Mouse (Mus musculus) midbrain, embryonic 16.5 days (tissue): ENCODE results near the gene Mn1. TPM values are rescaled to one million over a fixed set of nuclear protein-coding genes. Genes with fewer than 3 reads are reported as not detected.

Experiments
- ATAC-seq: fragments of 200-750 bp; cut with Nextera tagmentation; 2 replicates; pipeline ENCODE4 v1.8.0; 2017; ENCODE audit warnings: moderate TSS enrichment
- H3K27ac ChIP-seq: fragments of 300-500 bp; sonication (generic); 2 replicates; pipeline ENCODE4 v1.5.1; 2014; ENCODE audit warnings: mild to moderate bottlenecking, low read length, mixed read lengths
- H3K27me3 ChIP-seq: fragments of 300-500 bp; sonication (generic); 2 replicates; pipeline ENCODE4 v1.6.1; 2014; ENCODE audit warnings: low read depth, low read length, mixed read lengths; ENCODE audit not compliant: control insufficient read depth, insufficient read depth
- H3K36me3 ChIP-seq: fragments of 300-500 bp; sonication (generic); 2 replicates; pipeline ENCODE4 v1.6.1; 2014; ENCODE audit warnings: mild to moderate bottlenecking, low read length, moderate library complexity, mixed read lengths; ENCODE audit not compliant: control insufficient read depth, insufficient read depth
- H3K4me1 ChIP-seq: fragments of 300-500 bp; sonication (generic); 2 replicates; pipeline ENCODE4 v1.6.1; 2014; ENCODE audit warnings: mild to moderate bottlenecking, low read length, mixed read lengths; ENCODE audit not compliant: control insufficient read depth, insufficient read depth
- H3K4me2 ChIP-seq: fragments of 300-500 bp; sonication (generic); 2 replicates; pipeline ENCODE4 v1.6.1; 2014; ENCODE audit warnings: mild to moderate bottlenecking, low read length, mixed read lengths
- H3K4me3 ChIP-seq: fragments of 300-500 bp; sonication (generic); 2 replicates; pipeline ENCODE4 v1.5.1; 2014; ENCODE audit warnings: low read depth, mild to moderate bottlenecking, low read length, moderate library complexity, mixed read lengths
- H3K9ac ChIP-seq: fragments of 300-500 bp; sonication (generic); 2 replicates; pipeline ENCODE4 v1.6.1; 2014; ENCODE audit warnings: low read depth, low read length, mixed read lengths
- H3K9me3 ChIP-seq: fragments of 300-500 bp; sonication (generic); replicated peaks from 2 replicates; pipeline ENCODE4 v1.6.1; 2014; ENCODE audit warnings: mild to moderate bottlenecking, low read length, mixed read lengths; ENCODE audit not compliant: control insufficient read depth, poor library complexity, severe bottlenecking
- WGBS: fragments of 180-500 bp; shearing (Covaris S2); extraction: QIAGEN DNeasy Blood & Tissue Kit; methylation state at CpG from one replicate; pipeline ENCODE4 v1.1.7; 2014; 5-methylcytosine and 5-hydroxymethylcytosine counted together
- polyA plus RNA-seq: library from polyadenylated mRNA; unstranded; fragments of >200 nt; fragmentation: Nextera tagmentation; extraction: Ambion mirVana; gene quantifications from 2 replicates; pipeline ENCODE4 v1.2.1, GENCODE M21; 2015

The Mn1 gene
- polyA plus RNA-seq, 1 experiment from 2014 or later: 50.3 TPM

- no peak for ATAC-seq
Measured at GRCm38 (mm10) chr5:111391485-111391884, 25.7 kb upstream of the Mn1 start.

DNA sequence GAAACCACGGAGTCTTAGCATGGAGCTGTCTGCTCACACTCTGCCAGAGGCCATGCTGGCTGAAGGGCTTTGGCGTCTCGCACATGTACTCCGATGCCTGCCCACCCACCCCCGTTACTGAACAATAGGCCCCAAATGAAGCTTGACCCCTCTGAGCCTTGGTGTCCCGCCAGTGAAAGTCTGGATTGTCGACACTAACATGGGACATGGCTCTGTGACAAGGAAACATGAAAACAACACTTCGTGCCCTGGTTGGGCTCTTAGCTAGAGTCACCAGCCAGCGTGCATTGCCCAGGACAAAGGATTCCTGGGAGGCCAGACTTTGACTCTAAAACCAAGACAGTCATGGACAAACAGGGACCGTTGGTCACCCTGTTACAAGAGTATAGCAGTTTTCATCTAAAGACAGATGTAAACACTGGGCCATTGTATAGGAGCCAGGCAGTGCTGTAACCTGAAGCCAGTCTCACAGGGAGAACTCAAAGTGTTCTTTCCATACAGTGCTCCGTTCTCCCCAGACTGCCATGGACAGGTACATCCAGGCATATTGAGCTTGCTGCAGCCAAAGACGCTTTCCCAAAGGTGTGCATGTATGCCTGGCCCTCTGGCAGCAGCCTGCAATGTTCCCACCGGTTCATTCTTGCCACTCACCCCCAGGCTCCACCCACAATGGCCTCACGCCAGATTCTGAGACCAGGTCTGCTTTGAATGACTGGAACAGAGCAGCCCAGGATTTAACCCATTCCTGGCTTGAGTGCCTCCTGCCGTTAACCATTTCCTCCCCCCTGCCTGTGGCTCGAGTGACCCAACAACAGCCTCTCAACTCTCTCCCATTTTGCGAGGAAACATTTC, 23.6 kb upstream of the Mn1 start:
- 7% methylated on average over 17 of the region's 17 CpGs for WGBS
- H3K27me3 ChIP-seq: no peaks in the 10 kb centered on the region
- H3K4me2 ChIP-seq: peak overlapping the region; percentile 45
- H3K4me1 ChIP-seq: peaks cover 28% of the 10 kb centered on the region
- H3K4me3 ChIP-seq: no peak overlapping the region; the same call in 1 of the 2 replicates
- ATAC-seq: peak; percentile 73
- H3K9ac ChIP-seq: peak overlapping the region; percentile 33; the same call in 1 of the 2 replicates
- H3K27ac ChIP-seq: peak overlapping the region; percentile 57
- H3K36me3 ChIP-seq: no peaks in the 10 kb centered on the region; the same call in 1 of the 2 replicates
- H3K9me3 ChIP-seq: no peaks in the 10 kb centered on the region

More at GRCm38 (mm10) chr5:111391485-111391884, 25.7 kb upstream of the Mn1 start:
- H3K9ac ChIP-seq: no peak overlapping the region
- peaks cover 25% of the 10 kb centered on the region for H3K4me1 ChIP-seq
- no peaks in the 10 kb centered on the region for H3K27me3 ChIP-seq
- no peaks in the 10 kb centered on the region; the same call in none of the 2 replicates for H3K36me3 ChIP-seq
- WGBS: 86% methylated on average over 6 of the region's 6 CpGs
- H3K9me3 ChIP-seq: no peaks in the 10 kb centered on the region
- H3K27ac ChIP-seq: no peak overlapping the region
- no peak overlapping the region for H3K4me2 ChIP-seq
- H3K4me3 ChIP-seq: no peak overlapping the region

DNA sequence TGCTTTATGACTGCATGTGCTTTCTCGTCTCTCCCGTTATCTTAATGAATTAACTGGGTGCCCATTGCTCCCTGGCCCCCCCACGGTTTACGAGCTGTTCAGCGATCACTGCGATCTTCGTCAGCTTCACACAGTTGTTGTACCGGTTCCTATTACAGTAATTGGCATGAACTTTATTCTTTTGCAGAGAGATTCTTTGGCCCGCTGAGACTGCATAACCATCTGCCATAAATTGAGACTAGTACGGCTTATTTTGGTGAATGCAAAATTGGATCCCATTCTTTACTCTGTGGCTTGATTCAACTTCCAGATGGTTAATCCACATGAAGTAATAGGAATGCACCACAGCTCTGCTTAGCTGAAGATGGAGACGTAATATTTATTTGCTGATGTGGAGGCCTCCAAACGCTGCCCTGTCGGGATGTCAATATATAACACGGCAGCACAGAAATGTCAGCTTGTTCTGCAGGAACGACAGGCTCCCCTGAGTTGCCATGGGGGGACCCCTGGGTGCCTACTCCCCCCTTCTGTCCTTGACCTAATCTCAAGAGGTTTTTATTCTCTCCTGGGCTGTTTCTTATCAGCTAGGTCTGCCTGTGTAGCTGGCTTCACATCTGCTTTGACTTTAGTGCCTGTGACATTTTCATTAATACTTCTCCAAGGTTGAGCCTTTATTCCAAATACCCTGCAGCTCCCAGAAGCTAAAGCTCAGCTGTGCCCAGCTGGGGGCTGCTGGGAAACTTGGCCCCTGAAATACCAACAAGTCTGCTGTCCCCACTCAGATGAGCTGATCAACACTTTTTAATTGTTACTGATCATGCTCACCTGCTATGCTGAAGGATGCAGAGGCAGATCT, 22.7 kb upstream of the Mn1 start:
- Histone ChIP-seq H3K4me2 (peak overlapping the region; percentile 45), H3K27ac (peak overlapping the region; percentile 57), H3K4me1 (peaks cover 28% of the 10 kb centered on the region), H3K27me3 (no peaks in the 10 kb centered on the region), H3K9ac (no peak overlapping the region), H3K36me3 (no peaks in the 10 kb centered on the region; the same call in 1 of the 2 replicates), H3K4me3 (no peak overlapping the region; the same call in 1 of the 2 replicates), H3K9me3 (no peaks in the 10 kb centered on the region)
- WGBS: 3% methylated on average over 15 of the region's 15 CpGs
- 0 out of 2 replicates have a peak, but pooled peaks have one; percentile 12 for ATAC-seq

DNA sequence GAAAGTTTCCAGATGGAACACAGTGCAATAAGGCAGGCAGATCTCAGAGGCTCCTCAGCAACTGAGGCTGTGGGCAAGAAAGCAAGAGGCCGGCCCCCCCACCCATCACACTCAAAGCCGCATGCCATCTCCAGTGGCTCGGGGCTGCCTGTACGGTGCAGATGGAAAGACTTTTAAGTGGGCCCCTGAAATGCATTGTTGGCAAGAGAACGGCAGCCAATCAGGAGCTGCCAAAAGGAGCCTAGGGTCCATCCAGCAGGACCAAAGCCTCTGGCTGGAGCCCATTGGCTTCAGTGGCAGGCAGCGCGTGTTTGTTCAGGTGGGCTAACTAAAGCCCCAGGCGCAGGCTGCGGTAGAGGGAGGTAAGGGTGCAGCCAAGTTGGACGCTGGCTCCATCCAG, 21.4 kb upstream of the Mn1 start:
- H3K4me3 ChIP-seq: no peak overlapping the region
- H3K9me3 ChIP-seq: no peaks in the 10 kb centered on the region
- H3K4me2 ChIP-seq: no peak overlapping the region
- H3K27ac ChIP-seq: no peak overlapping the region
- H3K4me1 ChIP-seq: peaks cover 28% of the 10 kb centered on the region
- no peaks in the 10 kb centered on the region for H3K36me3 ChIP-seq
- no peaks in the 10 kb centered on the region for H3K27me3 ChIP-seq
- WGBS: 50% methylated on average over 10 of the region's 10 CpGs
- H3K9ac ChIP-seq: no peak overlapping the region
- ATAC-seq: no peak

DNA sequence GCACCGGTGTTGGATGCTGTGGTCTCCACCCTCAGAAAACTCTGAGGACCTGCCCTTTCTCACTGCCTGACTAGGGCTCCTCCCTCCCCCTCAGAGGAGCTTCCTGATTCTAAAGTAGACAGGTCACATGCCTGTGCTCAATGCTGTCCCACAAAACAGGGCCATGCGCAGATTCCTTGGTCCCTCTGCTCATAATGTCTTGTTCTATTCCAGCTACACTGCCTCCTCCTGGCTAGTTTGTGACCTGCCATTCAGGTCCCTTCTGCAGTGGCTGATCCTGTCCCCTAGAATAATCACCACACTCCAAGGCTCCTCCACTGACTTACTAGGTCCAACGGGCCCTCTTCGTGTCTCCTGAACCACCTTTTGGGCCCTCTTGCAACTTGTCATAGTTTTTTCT, 21.0 kb upstream of the Mn1 start:
- Histone ChIP-seq H3K4me3 (no peak overlapping the region), H3K9ac (no peak overlapping the region), H3K27me3 (no peaks in the 10 kb centered on the region), H3K9me3 (no peaks in the 10 kb centered on the region), H3K36me3 (no peaks in the 10 kb centered on the region), H3K27ac (no peak overlapping the region), H3K4me1 (peaks cover 28% of the 10 kb centered on the region), H3K4me2 (no peak overlapping the region)
- no peak for ATAC-seq
- 85% methylated on average over 4 of the region's 4 CpGs for WGBS

DNA sequence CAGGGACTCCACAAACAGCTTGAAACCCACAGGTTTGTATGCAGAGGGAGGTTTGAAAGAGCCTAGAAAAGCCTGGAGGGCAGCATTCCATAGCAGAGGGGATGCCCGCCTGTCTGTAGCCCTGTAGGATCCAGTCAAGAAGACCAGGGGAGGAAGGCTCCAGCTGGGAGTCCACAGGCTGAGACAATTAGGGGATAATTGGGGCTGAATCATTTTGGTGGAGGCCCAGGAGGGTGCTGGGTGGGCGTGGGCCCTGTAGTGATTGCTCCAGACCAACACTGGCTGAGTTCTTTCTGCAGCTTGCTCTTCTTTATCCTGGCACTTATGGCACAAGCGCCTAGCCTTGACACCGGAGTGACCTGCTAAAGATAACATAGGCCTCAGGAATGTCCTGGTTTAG, 18.7 kb upstream of the Mn1 start:
- no peak overlapping the region for H3K4me3 ChIP-seq
- WGBS: 51% methylated on average over 4 of the region's 4 CpGs
- no peak overlapping the region for H3K27ac ChIP-seq
- no peaks in the 10 kb centered on the region for H3K27me3 ChIP-seq
- H3K4me2 ChIP-seq: no peak overlapping the region
- no peaks in the 10 kb centered on the region for H3K9me3 ChIP-seq
- no peak for ATAC-seq
- H3K36me3 ChIP-seq: no peaks in the 10 kb centered on the region
- no peak overlapping the region for H3K9ac ChIP-seq
- H3K4me1 ChIP-seq: peaks cover 22% of the 10 kb centered on the region

DNA sequence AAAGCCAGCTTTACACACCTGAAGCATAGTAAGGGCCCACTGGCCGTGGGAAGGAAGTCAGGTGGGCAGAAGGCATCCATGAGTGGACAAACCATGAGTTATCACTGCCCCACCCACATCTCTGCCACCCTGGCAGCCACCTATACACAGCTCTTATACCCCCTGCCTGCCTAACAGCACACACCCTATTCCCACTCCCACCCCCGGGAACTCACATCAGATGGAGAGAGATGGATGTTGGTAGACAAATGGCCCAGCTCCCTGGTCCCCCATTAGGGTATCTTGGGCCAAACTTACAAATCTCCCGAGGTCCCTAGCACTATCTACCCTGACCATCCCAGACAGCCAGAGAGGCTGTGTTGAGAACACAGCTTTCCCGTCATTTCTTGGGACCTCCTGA, 17.9 kb upstream of the Mn1 start:
- Histone ChIP-seq H3K36me3 (no peaks in the 10 kb centered on the region), H3K9me3 (no peaks in the 10 kb centered on the region), H3K4me2 (no peak overlapping the region), H3K4me1 (peaks cover 14% of the 10 kb centered on the region), H3K9ac (no peak overlapping the region), H3K4me3 (no peak overlapping the region), H3K27ac (no peak overlapping the region), H3K27me3 (no peaks in the 10 kb centered on the region)
- 84% methylated on average over 4 of the region's 4 CpGs for WGBS
- no peak for ATAC-seq

DNA sequence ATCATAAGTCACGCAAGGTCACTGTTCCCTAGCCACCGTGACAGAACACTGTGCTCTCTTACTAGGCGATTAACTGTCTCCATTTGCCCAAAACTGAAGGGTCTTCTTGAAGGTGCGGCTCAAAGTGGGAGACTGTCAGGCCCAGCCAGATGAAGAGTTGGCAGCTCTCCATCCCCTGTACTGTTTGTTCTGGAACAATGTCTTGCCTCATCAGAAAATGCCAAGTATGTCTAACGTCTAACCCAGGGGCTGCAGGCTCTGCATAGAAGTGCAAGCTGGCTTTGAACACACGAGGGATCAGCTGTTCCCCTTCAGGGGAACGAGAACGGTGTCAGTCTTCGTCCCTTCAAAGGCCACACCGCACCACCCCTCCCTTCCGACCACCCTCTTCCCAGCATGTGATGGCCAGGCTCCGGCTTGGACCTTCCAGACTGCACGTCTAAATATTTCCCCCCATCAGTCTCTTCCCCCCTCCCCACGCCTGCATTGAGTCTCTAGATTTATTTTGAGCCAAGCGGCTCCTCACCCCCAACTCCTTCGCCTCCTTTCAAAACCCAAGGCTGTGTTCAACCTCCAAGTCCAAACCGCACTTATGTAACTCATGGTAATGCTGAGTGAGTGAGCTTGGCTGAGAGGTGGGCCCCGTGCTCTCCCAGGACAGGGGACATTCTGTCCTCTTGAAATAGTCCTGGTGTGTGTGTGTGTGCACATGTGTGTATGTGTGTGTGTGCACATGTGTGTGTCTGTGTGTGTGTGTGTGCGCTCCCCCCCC, 15.1 kb upstream of the Mn1 start:
- no peak overlapping the region for H3K4me3 ChIP-seq
- H3K27ac ChIP-seq: no peak overlapping the region
- no peak for ATAC-seq
- H3K4me1 ChIP-seq: peaks cover 3% of the 10 kb centered on the region; the same call in 1 of the 2 replicates
- H3K36me3 ChIP-seq: no peaks in the 10 kb centered on the region
- H3K27me3 ChIP-seq: no peaks in the 10 kb centered on the region
- no peak overlapping the region for H3K9ac ChIP-seq
- H3K4me2 ChIP-seq: no peak overlapping the region
- no peaks in the 10 kb centered on the region for H3K9me3 ChIP-seq
- WGBS: 68% methylated on average over 19 of the region's 19 CpGs
